Mouse (Mus musculus): ENCODE data around the gene Tmprss6. TPM values are rescaled to one million over a fixed set of nuclear protein-coding genes. Genes with fewer than 3 reads are reported as not detected.

Tmprss6 gene
- polyA plus RNA-seq, 1 experiment from 2014 or later, result 22.0 TPM

DNA sequence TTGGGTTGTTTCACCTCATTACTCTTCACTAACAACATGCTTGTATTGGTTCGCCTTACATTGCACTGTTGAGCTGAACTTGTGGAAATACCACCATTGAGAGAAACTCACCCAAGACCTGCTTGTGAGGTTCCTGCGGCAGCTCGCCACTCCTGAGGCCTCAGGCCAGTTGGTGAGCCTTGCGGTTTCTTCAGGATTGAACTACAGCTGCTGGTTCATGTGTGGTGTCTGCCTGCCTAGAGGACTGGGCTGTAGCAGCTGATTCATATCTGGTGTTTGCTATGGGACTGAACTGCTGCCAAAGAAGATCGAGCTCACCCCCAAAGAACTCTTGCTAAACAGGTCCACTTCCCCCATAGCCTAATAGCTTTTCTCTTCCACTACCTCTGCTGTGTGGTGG is 36.4 kb upstream of the Tmprss6 start:
- no peak overlapping the region for H3K27ac ChIP-seq (replicated peaks)
- H3K4me3 ChIP-seq (replicated peaks), result no peak overlapping the region
- H3K9me3 ChIP-seq (replicated peaks), result no peaks in the 10 kb centered on the region
- no peak for ATAC-seq (ENCODE audit: insufficient read depth)
- no peaks in the 10 kb centered on the region for H3K27me3 ChIP-seq
- H3K4me2 ChIP-seq, result no peak overlapping the region
- H3K4me1 ChIP-seq (replicated peaks), result peaks cover 6% of the 10 kb centered on the region; the same call in 1 of the 2 replicates
- WGBS (ENCODE audit: insufficient replicate concordance), result 82% methylated on average over 5 of the region's 5 CpGs
- no peaks in the 10 kb centered on the region for H3K36me3 ChIP-seq (replicated peaks)
- H3K9ac ChIP-seq, result no peak overlapping the region

DNA sequence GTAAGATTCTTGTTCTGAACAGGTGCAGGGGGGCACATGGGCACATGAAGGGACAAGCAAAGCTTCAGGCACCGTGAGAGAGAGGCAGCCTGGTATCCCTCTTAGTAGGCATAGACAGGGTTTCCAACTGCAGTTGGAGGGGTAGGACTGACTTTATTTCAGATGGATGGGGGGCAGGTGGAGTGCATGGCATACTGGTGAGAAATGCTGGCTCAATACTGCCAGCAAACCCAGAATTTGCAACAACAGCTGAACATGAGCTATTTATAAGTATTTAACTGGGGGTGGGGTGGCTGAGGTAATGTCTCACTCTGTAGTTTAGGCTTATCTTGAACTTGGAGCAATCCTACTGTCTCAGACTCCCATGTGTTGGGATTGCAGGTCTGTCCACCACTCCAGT is 35.6 kb upstream of the Tmprss6 start:
- Histone ChIP-seq H3K27ac (replicated peaks) (no peak overlapping the region), H3K4me3 (replicated peaks) (no peak overlapping the region), H3K36me3 (replicated peaks) (no peaks in the 10 kb centered on the region), H3K9me3 (replicated peaks) (no peaks in the 10 kb centered on the region), H3K27me3 (no peaks in the 10 kb centered on the region), H3K4me2 (no peak overlapping the region), H3K9ac (no peak overlapping the region), H3K4me1 (replicated peaks) (peaks cover 6% of the 10 kb centered on the region; the same call in 1 of the 2 replicates)
- ATAC-seq (ENCODE audit: insufficient read depth), result no peak
- 58% methylated on average over 1 of the region's 1 CpGs for WGBS (ENCODE audit: insufficient replicate concordance)

DNA sequence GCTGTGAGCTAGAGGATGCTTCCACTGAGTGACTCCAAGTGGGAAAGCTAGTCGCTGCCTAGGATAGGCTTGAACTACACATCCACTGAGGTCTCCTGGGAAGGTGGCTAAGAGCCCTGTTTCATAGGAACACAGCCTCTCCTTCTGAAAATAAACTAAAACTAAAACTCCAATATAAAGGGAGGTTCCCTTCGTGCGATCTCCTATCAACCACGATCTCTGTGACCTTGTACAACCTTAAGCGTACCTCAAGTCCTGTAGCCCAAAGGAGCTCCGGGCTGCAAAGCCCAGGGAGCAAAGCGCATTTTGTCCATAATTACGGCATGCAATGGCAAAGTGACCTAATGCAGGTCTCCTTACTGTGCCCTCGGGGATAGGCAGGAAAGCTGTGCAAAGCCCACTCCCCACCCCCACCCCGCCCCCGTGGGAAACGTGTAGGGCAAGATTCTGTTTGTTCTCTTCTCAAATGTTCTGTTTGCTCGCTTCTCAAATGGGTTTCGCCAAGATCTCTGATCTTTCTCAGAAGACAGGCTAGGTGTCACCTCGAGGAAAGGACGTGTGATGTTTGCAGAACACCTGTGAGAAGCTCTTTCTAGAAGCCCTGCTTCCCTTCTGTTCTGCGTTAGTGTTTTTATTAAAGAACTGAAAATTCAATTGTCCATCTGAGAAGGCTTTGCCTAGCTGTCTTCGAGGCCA is 34.2 kb upstream of the Tmprss6 start:
- Histone ChIP-seq H3K27ac (replicated peaks) (no peak overlapping the region), H3K9ac (no peak overlapping the region), H3K9me3 (replicated peaks) (no peaks in the 10 kb centered on the region), H3K27me3 (no peaks in the 10 kb centered on the region), H3K36me3 (replicated peaks) (no peaks in the 10 kb centered on the region), H3K4me2 (no peak overlapping the region), H3K4me1 (replicated peaks) (peaks cover 2% of the 10 kb centered on the region; the same call in 1 of the 2 replicates), H3K4me3 (replicated peaks) (no peak overlapping the region)
- ATAC-seq (ENCODE audit: insufficient read depth), result no peak
- WGBS (ENCODE audit: insufficient replicate concordance), result 65% methylated on average over 18 of the region's 18 CpGs

DNA sequence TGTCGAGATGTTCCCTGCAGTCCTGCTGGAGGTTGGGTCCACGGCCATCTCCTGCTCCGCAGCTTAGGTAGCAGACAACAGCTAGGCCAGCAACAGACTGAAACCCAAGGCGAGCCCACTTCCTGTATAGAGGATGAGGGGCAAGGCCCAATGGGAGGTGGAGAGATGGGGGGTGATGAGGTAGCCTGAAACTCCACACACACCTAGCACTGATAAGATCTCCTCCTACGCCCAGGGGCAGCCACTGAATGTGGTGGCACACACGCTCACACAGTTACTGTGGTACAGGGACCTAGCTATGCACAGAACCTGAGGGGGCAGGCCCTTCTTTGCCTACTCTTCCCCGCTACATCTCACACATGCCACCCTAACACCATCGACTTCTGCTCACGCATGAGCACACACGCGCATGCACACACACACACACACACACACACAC is 26.6 kb upstream of the Tmprss6 start, which contains the start of gene Il2rb:
Il2rb (minus strand) TSS at position 304 of the 439 bp plus-strand sequence.
- H3K4me1 ChIP-seq (replicated peaks), result peaks cover 2% of the 10 kb centered on the region; the same call in 1 of the 2 replicates
- H3K4me2 ChIP-seq, result no peak within 1 kb of the TSS
- no peaks in the 10 kb centered on the region for H3K27me3 ChIP-seq
- H3K4me3 ChIP-seq (replicated peaks), result no peak within 1 kb of the TSS
- H3K27ac ChIP-seq (replicated peaks), result no peak within 1 kb of the TSS
- H3K9me3 ChIP-seq (replicated peaks), result no peaks in the 10 kb centered on the region
- ATAC-seq (ENCODE audit: insufficient read depth), result no peak
- no peaks in the 10 kb centered on the region for H3K36me3 ChIP-seq (replicated peaks)
- no peak within 1 kb of the TSS for H3K9ac ChIP-seq
- WGBS (ENCODE audit: insufficient replicate concordance), result 66% methylated on average over 11 of the region's 11 CpGs

DNA sequence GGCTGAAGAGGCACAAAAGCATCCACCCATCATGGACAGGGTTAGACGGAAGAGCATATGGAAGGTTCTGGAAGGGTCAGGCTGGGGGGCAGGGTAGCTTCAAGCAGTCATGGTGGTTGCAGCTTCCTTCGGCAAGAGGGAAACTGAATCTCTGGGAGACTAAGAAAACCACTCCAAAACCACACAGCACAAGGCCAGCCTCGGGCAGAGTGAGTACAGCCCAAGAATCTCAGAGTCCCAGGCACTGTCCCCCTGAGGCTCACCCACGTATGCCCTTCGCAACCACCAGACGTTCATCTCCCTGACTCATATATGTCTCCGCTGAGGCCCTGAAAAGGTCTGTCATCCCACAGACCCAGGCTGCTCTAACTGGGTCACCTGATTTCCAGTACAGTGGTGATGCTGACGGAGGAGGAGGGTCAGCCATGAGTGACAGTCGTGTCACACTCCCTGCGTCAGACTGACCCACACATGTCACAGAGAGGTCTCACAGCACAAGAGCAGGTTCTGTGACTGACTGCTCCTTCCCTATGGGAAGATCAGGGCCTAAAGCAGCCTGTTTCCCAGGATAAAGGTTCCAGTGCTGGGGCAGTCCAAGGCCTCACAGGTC is 25.1 kb upstream of the Tmprss6 start:
- Histone ChIP-seq H3K4me1 (replicated peaks) (peaks cover 2% of the 10 kb centered on the region; the same call in 1 of the 2 replicates), H3K9ac (no peak overlapping the region), H3K27me3 (no peaks in the 10 kb centered on the region), H3K27ac (replicated peaks) (no peak overlapping the region), H3K4me3 (replicated peaks) (no peak overlapping the region), H3K36me3 (replicated peaks) (no peaks in the 10 kb centered on the region), H3K9me3 (replicated peaks) (no peaks in the 10 kb centered on the region), H3K4me2 (no peak overlapping the region)
- WGBS (ENCODE audit: insufficient replicate concordance), result 64% methylated on average over 10 of the region's 10 CpGs
- no peak for ATAC-seq (ENCODE audit: insufficient read depth)

DNA sequence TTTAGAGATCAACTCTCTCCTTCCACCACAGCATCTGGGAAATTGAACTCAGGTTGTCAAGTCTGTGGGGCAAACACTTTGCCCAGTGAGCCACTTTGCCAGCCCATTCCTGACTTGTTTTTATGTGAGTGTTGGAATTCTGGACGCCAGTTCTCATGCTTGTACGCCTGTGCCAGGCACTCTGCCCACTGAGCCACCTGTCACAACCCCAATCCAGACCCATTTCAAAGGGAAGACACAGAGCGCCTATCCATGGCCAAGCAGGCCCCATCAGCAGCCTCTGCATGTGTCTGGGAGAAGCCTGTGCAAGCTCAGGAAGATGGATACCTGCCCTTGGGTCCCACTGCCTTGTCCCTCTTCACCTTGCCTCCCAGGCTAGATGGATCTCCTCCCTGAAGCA is 22.9 kb upstream of the Tmprss6 start:
- Histone ChIP-seq H3K4me2 (no peak overlapping the region), H3K27me3 (no peaks in the 10 kb centered on the region; the same call in 1 of the 2 replicates), H3K4me3 (replicated peaks) (no peak overlapping the region), H3K36me3 (replicated peaks) (no peaks in the 10 kb centered on the region), H3K9ac (no peak overlapping the region), H3K27ac (replicated peaks) (no peak overlapping the region), H3K9me3 (replicated peaks) (no peaks in the 10 kb centered on the region), H3K4me1 (replicated peaks) (peaks cover 2% of the 10 kb centered on the region; the same call in 1 of the 2 replicates)
- WGBS (ENCODE audit: insufficient replicate concordance), result 48% methylated on average over 3 of the region's 3 CpGs
- ATAC-seq (ENCODE audit: insufficient read depth), result no peak

DNA sequence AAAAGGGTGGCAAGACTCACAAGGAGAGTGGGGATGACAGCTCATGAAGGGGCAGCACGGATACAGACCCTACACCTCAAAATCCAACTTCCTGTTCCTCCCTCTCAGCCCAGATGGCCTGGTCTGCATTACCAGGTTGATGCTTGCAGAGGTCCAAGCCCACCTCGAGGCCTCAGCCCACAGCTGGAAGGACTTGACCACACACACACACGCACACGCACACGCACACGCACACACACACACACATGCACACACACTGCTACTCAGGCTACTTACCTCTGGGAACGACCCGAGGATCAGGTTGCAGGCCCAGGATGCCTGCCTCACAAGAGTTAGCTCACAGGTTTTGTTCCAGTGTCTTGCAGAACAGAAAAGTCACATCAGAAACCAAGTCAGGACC is 21.5 kb upstream of the Tmprss6 start:
- no peak overlapping the region for H3K27ac ChIP-seq (replicated peaks)
- 59% methylated on average over 8 of the region's 8 CpGs for WGBS (ENCODE audit: insufficient replicate concordance)
- H3K4me1 ChIP-seq (replicated peaks), result peaks cover 2% of the 10 kb centered on the region; the same call in 1 of the 2 replicates
- no peaks in the 10 kb centered on the region for H3K9me3 ChIP-seq (replicated peaks)
- ATAC-seq (ENCODE audit: insufficient read depth), result no peak
- H3K4me3 ChIP-seq (replicated peaks), result no peak overlapping the region
- no peaks in the 10 kb centered on the region; the same call in 1 of the 2 replicates for H3K27me3 ChIP-seq
- no peaks in the 10 kb centered on the region for H3K36me3 ChIP-seq (replicated peaks)
- no peak overlapping the region for H3K9ac ChIP-seq
- no peak overlapping the region for H3K4me2 ChIP-seq

DNA sequence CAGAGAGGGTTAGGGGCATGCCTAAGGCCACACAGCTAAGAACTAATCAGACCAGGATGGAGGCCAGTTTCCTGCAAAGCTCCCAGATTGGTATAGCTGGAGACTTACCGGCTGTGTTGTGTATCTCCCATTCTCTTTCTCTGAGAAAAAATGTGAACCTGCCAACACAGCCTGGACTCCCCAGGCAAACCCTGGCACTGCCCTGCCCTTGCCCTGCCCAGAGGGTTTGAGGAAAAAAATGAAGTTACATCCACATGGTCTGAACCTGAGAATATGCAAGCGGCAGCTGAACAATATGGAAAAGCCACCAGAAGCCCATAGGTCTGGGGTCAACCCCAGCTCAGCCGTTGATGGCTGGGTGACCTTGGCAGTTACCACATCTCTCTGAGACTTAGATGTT is 20.8 kb upstream of the Tmprss6 start:
- peaks cover 2% of the 10 kb centered on the region; the same call in 1 of the 2 replicates for H3K4me1 ChIP-seq (replicated peaks)
- no peak overlapping the region for H3K4me3 ChIP-seq (replicated peaks)
- no peaks in the 10 kb centered on the region for H3K9me3 ChIP-seq (replicated peaks)
- H3K27me3 ChIP-seq, result no peaks in the 10 kb centered on the region; the same call in 1 of the 2 replicates
- H3K36me3 ChIP-seq (replicated peaks), result no peaks in the 10 kb centered on the region
- no peak overlapping the region for H3K9ac ChIP-seq
- 71% methylated on average over 3 of the region's 3 CpGs for WGBS (ENCODE audit: insufficient replicate concordance)
- no peak for ATAC-seq (ENCODE audit: insufficient read depth)
- no peak overlapping the region for H3K27ac ChIP-seq (replicated peaks)
- no peak overlapping the region for H3K4me2 ChIP-seq

DNA sequence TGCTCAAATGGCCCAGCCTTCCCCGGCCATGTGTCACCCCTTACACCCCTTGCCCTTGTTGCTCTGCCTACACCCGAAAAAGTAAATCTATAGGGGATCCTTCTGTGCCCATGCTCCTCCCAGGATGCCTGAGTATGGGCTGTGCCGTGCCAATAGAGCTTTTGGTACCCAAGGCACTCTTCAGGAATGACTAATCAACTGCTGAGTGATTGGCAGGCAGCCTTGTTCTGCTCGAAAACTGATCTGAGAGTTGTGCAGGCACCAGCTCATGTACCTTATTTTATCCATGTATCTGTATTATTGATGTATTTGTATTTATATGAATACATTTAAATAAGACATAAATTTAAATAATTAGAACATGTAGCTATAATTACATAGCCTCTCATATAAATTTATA is 18.6 kb upstream of the Tmprss6 start:
- Histone ChIP-seq H3K27me3 (no peaks in the 10 kb centered on the region; the same call in 1 of the 2 replicates), H3K36me3 (replicated peaks) (no peaks in the 10 kb centered on the region), H3K4me1 (replicated peaks) (no peaks in the 10 kb centered on the region; the same call in 1 of the 2 replicates), H3K27ac (replicated peaks) (no peak overlapping the region), H3K9me3 (replicated peaks) (no peaks in the 10 kb centered on the region), H3K9ac (no peak overlapping the region), H3K4me2 (no peak overlapping the region), H3K4me3 (replicated peaks) (no peak overlapping the region)
- 35% methylated on average over 4 of the region's 4 CpGs for WGBS (ENCODE audit: insufficient replicate concordance)
- no peak for ATAC-seq (ENCODE audit: insufficient read depth)

DNA sequence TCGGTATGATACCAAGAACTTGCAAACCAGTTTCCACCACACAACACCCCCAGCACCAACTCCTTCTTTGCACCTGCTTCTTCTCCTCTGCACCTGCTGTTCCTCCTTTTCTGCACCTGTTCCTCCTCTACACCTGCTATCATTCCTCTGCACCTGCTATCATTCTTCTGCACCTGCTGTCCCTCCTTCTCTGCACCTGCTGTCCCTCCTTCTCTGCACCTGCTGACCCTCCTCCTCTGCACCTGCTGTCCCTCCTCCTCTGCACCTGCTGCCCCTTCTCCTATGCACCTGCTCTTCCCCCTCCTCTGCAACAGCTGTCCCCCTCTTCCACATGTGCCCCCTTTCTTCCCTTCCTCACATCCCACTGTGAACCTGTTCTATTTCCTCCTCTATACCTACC is 18.1 kb upstream of the Tmprss6 start:
- no peaks in the 10 kb centered on the region for H3K36me3 ChIP-seq (replicated peaks)
- no peaks in the 10 kb centered on the region; the same call in 1 of the 2 replicates for H3K27me3 ChIP-seq
- H3K4me3 ChIP-seq (replicated peaks), result no peak overlapping the region
- WGBS (ENCODE audit: insufficient replicate concordance), result 55% methylated on average over 1 of the region's 1 CpGs
- no peak for ATAC-seq (ENCODE audit: insufficient read depth)
- no peak overlapping the region for H3K27ac ChIP-seq (replicated peaks)
- H3K9ac ChIP-seq, result no peak overlapping the region
- H3K9me3 ChIP-seq (replicated peaks), result no peaks in the 10 kb centered on the region
- H3K4me2 ChIP-seq, result no peak overlapping the region
- H3K4me1 ChIP-seq (replicated peaks), result peaks cover 4% of the 10 kb centered on the region; the same call in 1 of the 2 replicates

DNA sequence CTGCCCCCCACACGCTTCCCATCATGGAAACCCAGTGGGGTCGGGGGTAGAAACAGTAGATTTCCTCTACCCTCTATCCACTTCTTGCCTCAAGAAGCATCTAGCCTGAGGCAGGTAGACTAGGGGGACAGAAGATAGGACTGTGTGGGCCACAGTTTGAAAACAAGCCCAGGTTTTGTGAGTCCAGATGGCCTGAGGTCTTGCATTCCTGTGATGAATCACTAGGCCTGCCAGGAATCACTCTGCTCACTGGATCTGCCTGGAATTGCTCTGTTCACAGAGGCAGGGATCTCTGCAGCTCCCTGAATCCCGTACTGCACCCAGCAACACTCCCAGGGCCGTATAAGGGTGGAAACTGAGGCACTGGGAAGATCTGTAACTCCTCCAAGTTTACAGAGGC is 14.9 kb upstream of the Tmprss6 start:
- H3K9ac ChIP-seq, result no peak overlapping the region
- ATAC-seq (ENCODE audit: insufficient read depth), result no peak

More for the DNA sequence above, 14.9 kb upstream of the Tmprss6 start:
- H3K4me1 ChIP-seq (replicated peaks), result peaks cover 10% of the 10 kb centered on the region; the same call in 1 of the 2 replicates
- no peak overlapping the region for H3K27ac ChIP-seq (replicated peaks)
- H3K36me3 ChIP-seq (replicated peaks), result no peaks in the 10 kb centered on the region
- WGBS (ENCODE audit: insufficient replicate concordance), result 53% methylated on average over 4 of the region's 4 CpGs
- no peaks in the 10 kb centered on the region; the same call in 1 of the 2 replicates for H3K27me3 ChIP-seq
- no peak overlapping the region for H3K4me2 ChIP-seq
- H3K9me3 ChIP-seq (replicated peaks), result no peaks in the 10 kb centered on the region
- no peak overlapping the region for H3K4me3 ChIP-seq (replicated peaks)
